Mouse (Mus musculus): Measurements from ENCODE around the gene Dcun1d5. TPM values are rescaled to one million over a fixed set of nuclear protein-coding genes. Genes with fewer than 3 reads are reported as not detected.

Gene Dcun1d5
- total RNA-seq, 2 experiments from 2014 or later = 60.8 to 65.4 TPM

Other genes with a start within 250 kb of the Dcun1d5 start
- gene Dync2h1, start 74 bp upstream of the Dcun1d5 start, total RNA-seq (2021) = 1 to 10 TPM; 1.7 to 2.1 TPM
- not detected for gene Mmp13, start 88.0 kb downstream of the Dcun1d5 start, total RNA-seq (2021)
- gene Mmp12, start 159.9 kb downstream of the Dcun1d5 start, total RNA-seq (2021) = not detected
- gene Mmp1b, start 203.5 kb downstream of the Dcun1d5 start, total RNA-seq (2021) = not detected

All from gastrocnemius, postnatal 25 days (tissue).